Mouse (Mus musculus): ENCODE data around the gene Ccnjl. TPM values are rescaled to one million over a fixed set of nuclear protein-coding genes. Genes with fewer than 3 reads are reported as not detected.
A peak's percentile ranks its signal among the peaks of the same experiment; 100 is the strongest.

The Ccnjl gene
- total and polyA plus RNA-seq, 2 experiments from 2014 or later = 10.8 to 11.7 TPM

GRCm38 (mm10) chr11:43516344-43517021 lies 12.1 kb upstream of the Ccnjl start:
- no peak for ATAC-seq (ENCODE audit: insufficient read depth, low read depth)

GRCm38 (mm10) chr11:43517641-43518040 lies 10.9 kb upstream of the Ccnjl start:
- Histone ChIP-seq H3K27me3 (ENCODE audit: control insufficient read depth, insufficient read depth, low read length) (no peaks in the 10 kb centered on the region), H3K9ac (replicated peaks; ENCODE audit: low read depth, low read length) (no peak overlapping the region)
- 85% methylated on average over 11 of the region's 11 CpGs for WGBS

More at GRCm38 (mm10) chr11:43516344-43517021, 12.1 kb upstream of the Ccnjl start:
- peak; percentile 47 for TF ChIP-seq CTCF (IDR thresholded peaks at IDR 0.05; ENCODE audit: low read depth)
- no peak for TF ChIP-seq EP300 (IDR thresholded peaks at IDR 0.05; ENCODE audit: low read depth)
- no peaks in the 10 kb centered on the region for H3K27me3 ChIP-seq (ENCODE audit: control insufficient read depth, insufficient read depth, low read length)
- H3K4me3 ChIP-seq (ENCODE audit: low read depth, low read length) = no peak overlapping the region
- H3K9me3 ChIP-seq (replicated peaks; ENCODE audit: control insufficient read depth, low read length) = no peaks in the 10 kb centered on the region
- no peak overlapping the region for H3K27ac ChIP-seq (ENCODE audit: low read depth)
- H3K9ac ChIP-seq (replicated peaks; ENCODE audit: low read depth, low read length) = no peak overlapping the region
- H3K4me2 ChIP-seq (ENCODE audit: low read depth, low read length) = no peak overlapping the region
- H3K36me3 ChIP-seq (replicated peaks; ENCODE audit: control insufficient read depth, insufficient read depth, low read length) = no peaks in the 10 kb centered on the region
- peak; percentile 30 for DNase-seq (ENCODE audit: low spot score)
- 42% methylated on average over 8 of the region's 8 CpGs for WGBS
- H3K4me1 ChIP-seq (ENCODE audit: control insufficient read depth, insufficient read depth) = no peaks in the 10 kb centered on the region

GRCm38 (mm10) chr11:43518086-43518485 lies 10.5 kb upstream of the Ccnjl start:
- no peak for DNase-seq (ENCODE audit: low spot score)
- Histone ChIP-seq H3K4me3 (ENCODE audit: low read depth, low read length) (no peak overlapping the region), H3K4me2 (ENCODE audit: low read depth, low read length) (no peak overlapping the region), H3K9me3 (replicated peaks; ENCODE audit: control insufficient read depth, low read length) (no peaks in the 10 kb centered on the region), H3K36me3 (replicated peaks; ENCODE audit: control insufficient read depth, insufficient read depth, low read length) (no peaks in the 10 kb centered on the region), H3K27ac (ENCODE audit: low read depth) (no peak overlapping the region), H3K4me1 (ENCODE audit: control insufficient read depth, insufficient read depth) (no peaks in the 10 kb centered on the region), H3K27me3 (ENCODE audit: control insufficient read depth, insufficient read depth, low read length) (no peaks in the 10 kb centered on the region), H3K9ac (replicated peaks; ENCODE audit: low read depth, low read length) (no peak overlapping the region)
- no peak for ATAC-seq (ENCODE audit: insufficient read depth, low read depth)
- no peak for TF ChIP-seq CTCF (IDR thresholded peaks at IDR 0.05; ENCODE audit: low read depth)
- TF ChIP-seq EP300 (IDR thresholded peaks at IDR 0.05; ENCODE audit: low read depth) = no peak

More at GRCm38 (mm10) chr11:43517641-43518040, 10.9 kb upstream of the Ccnjl start:
- Histone ChIP-seq H3K4me2 (ENCODE audit: low read depth, low read length) (no peak overlapping the region), H3K4me1 (ENCODE audit: control insufficient read depth, insufficient read depth) (no peaks in the 10 kb centered on the region), H3K36me3 (replicated peaks; ENCODE audit: control insufficient read depth, insufficient read depth, low read length) (no peaks in the 10 kb centered on the region), H3K4me3 (ENCODE audit: low read depth, low read length) (no peak overlapping the region), H3K27ac (ENCODE audit: low read depth) (no peak overlapping the region), H3K9me3 (replicated peaks; ENCODE audit: control insufficient read depth, low read length) (no peaks in the 10 kb centered on the region)
- no peak for DNase-seq (ENCODE audit: low spot score)
- no peak for ATAC-seq (ENCODE audit: insufficient read depth, low read depth)
- TF ChIP-seq EP300 (IDR thresholded peaks at IDR 0.05; ENCODE audit: low read depth) (no peak), CTCF (IDR thresholded peaks at IDR 0.05; ENCODE audit: low read depth) (no peak)

GRCm38 (mm10) chr11:43518821-43519220 lies 9.8 kb upstream of the Ccnjl start:
- TF ChIP-seq EP300 (IDR thresholded peaks at IDR 0.05; ENCODE audit: low read depth) (no peak), CTCF (IDR thresholded peaks at IDR 0.05; ENCODE audit: low read depth) (no peak)
- Histone ChIP-seq H3K27me3 (ENCODE audit: control insufficient read depth, insufficient read depth, low read length) (no peaks in the 10 kb centered on the region), H3K4me1 (ENCODE audit: control insufficient read depth, insufficient read depth) (no peaks in the 10 kb centered on the region), H3K4me3 (ENCODE audit: low read depth, low read length) (no peak overlapping the region), H3K36me3 (replicated peaks; ENCODE audit: control insufficient read depth, insufficient read depth, low read length) (no peaks in the 10 kb centered on the region), H3K9me3 (replicated peaks; ENCODE audit: control insufficient read depth, low read length) (no peaks in the 10 kb centered on the region), H3K4me2 (ENCODE audit: low read depth, low read length) (no peak overlapping the region), H3K27ac (ENCODE audit: low read depth) (no peak overlapping the region), H3K9ac (replicated peaks; ENCODE audit: low read depth, low read length) (no peak overlapping the region)
- DNase-seq (ENCODE audit: low spot score) = no peak
- ATAC-seq (ENCODE audit: insufficient read depth, low read depth) = no peak

- no peaks in the 10 kb centered on the region for H3K4me1 ChIP-seq (ENCODE audit: control insufficient read depth, insufficient read depth)
- H3K4me2 ChIP-seq (ENCODE audit: low read depth, low read length) = no peak overlapping the region
- H3K27me3 ChIP-seq (ENCODE audit: control insufficient read depth, insufficient read depth, low read length) = no peaks in the 10 kb centered on the region
- no peak overlapping the region for H3K9ac ChIP-seq (replicated peaks; ENCODE audit: low read depth, low read length)
- no peak overlapping the region for H3K27ac ChIP-seq (ENCODE audit: low read depth)
- no peak overlapping the region for H3K4me3 ChIP-seq (ENCODE audit: low read depth, low read length)
- no peak for ATAC-seq (ENCODE audit: insufficient read depth, low read depth)
- DNase-seq (ENCODE audit: low spot score) = no peak
- no peak for TF ChIP-seq EP300 (IDR thresholded peaks at IDR 0.05; ENCODE audit: low read depth)
- no peak for TF ChIP-seq CTCF (IDR thresholded peaks at IDR 0.05; ENCODE audit: low read depth)
- no peaks in the 10 kb centered on the region for H3K9me3 ChIP-seq (replicated peaks; ENCODE audit: control insufficient read depth, low read length)
- 85% methylated on average over 3 of the region's 3 CpGs for WGBS
- no peaks in the 10 kb centered on the region for H3K36me3 ChIP-seq (replicated peaks; ENCODE audit: control insufficient read depth, insufficient read depth, low read length)
Observed at GRCm38 (mm10) chr11:43520521-43520920, 8.1 kb upstream of the Ccnjl start.

Data from heart, postnatal 0 days (tissue).